Mouse (Mus musculus): ENCODE results near the gene Tmc6.

GRCm38 (mm10) chr11:117781993-117782704 lies at the start of gene Tmc6, which contains the start of gene Tmc8:
- TF ChIP-seq CTCF (IDR thresholded peaks at IDR 0.05; ENCODE audit: borderline replicate concordance, insufficient read depth, low read depth, low read length), result no peak
- no peak for TF ChIP-seq POLR2A (IDR thresholded peaks at IDR 0.05; ENCODE audit: borderline replicate concordance, insufficient read depth, low read length)
